Mouse (Mus musculus) urinary bladder, postnatal 14 days (tissue): ENCODE results near the gene Tmem216.

Source experiments
- DNase-seq: peaks from one replicate; pipeline ENCODE4 v3.0.0; 2021; ENCODE audit warnings: low spot score

Gene Tmem216

DNA sequence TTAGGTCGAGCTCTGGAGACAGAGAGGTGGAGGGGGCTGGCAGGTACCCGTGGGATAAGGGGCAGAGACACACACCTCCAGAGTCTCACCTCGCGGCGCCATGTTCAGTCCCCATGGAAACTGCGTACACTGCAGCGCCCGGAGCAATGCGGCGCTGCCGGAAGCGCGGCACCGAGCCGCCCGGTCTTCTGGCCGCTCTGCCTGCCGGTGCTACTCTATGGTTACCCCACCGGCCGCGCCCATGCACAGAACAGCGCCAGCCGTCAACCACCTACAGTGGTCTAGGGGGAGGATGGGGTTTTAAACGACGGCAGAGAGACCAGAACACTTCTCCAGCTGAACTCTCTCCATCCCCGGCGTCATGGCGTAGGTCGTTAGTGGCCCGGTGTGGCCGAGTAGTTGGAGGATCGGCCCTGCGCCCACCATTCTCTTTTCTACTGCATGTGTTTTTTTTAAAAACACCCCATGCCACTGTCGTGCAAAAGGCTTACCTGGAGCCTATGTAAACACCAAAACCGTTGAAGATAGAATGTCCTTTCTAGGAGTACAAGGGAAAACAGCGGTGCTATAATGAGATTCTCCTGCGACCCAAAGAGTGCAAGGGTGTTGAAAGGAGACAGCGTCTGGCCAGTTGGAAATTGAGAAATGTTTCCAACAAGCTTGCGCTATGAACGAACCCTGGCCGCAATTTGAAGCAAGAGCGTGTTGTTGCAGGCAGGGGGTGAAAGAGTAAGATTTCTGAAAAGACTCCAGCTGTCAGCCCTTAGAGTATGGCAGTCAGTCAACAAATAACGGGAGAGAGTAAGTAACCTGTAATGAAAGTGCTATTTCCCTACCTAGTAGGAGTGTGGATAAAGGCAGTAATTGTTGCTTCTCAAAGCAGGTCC lies at the start of gene Tmem216:
Gene Tmem216, minus strand, starts transcription at position 615 of the 887 bp plus-strand sequence.
- peak; percentile 85 for DNase-seq

DNA sequence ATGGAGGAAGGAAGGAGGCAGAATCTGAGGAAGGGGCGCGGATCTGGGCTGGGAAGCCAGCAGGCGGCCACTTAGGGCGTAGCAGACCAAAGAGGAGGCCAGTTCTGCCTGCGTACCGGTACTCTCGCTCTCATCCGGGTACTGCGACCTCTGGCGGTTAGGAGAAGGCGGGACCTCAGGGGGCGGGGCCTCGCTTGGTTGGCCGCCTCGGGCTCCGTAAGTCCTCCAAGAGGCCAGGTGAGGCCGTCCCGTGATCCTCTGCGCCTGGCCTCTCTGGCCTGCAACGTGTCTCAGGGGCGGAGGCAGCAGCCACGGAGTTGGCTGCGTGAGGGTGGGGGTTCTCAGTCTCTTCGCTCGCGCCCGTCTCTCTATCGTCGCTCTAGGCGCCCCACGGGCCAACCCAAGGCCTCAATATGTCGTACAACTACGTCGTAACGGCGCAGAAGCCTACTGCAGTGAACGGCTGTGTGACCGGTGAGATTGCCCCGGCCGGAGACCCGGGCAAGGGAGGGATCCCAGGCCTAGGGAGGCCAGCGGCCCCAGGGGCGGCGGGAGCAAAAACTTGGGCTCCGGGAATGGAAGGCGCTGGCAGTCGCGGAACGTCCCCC lies 49.4 kb upstream of the Tmem216 start, which contains the start of the genes Ddb1 and Tkfc:
Gene Ddb1, plus strand, starts transcription at position 35 of the 608 bp plus-strand sequence.
Gene Tkfc, minus strand, starts transcription at position 362 of the 608 bp plus-strand sequence.
- peak; percentile 99 for DNase-seq

DNA sequence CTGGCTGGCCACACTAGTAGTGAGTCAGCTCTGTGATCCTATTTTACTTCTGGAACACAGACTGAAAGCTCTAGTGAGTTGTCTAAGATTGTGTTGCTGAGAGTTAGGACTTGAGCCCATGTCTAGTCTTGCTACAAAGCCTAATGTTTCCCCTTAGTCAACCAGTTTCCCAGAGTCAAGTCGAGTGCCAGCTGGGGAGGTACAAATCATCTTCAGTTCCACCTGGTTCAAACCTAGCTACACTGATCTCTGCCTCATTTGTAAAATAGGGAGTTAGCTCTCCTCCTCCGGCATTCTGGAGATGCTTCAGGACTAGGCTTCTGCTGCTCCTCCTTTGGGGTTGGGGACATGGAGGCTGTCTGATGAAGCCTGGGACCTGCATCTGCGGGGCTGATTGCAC lies 48.5 kb upstream of the Tmem216 start:
- DNase-seq, result no peak

DNA sequence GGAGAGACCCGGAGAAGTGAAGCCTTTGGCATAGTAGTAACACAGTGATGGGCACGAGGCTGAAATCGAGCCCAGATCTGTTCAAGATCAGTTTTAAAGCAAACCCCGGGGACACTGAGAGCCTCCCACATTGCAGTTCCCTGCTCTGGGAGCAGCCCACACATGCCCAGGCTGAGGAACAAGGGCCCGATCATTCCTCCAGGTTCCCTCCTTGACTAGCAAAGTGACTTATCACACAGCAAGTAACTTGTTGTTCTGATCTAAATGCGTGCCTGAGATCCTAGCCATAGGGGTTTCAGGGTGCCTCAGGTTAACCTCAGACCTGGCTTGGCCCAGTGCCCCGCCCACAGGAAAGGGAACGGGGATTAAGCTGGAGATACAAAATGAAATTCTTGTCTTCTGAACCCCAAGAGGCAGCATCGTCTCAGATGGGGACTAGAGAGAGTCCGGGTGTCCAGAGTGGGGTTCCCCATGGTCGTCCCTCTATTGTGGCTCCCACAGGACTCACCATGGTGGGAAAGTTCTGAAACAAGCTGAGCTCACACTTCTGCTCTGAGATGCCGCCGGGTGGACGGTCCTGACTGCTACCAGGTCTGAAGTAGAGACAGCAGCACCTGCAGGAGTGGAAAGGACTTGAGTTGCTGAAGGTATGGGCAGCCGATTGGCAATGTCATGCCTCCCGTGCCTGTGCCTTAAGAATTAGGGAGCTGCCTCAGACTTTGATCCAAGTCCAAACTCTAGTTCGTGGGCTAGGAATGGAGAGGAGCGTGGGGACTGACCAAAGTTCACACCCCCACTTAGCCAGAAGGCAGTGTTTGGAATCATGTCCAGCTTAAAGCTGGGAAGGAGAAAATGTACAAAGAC lies 47.9 kb upstream of the Tmem216 start:
- DNase-seq, result no peak

DNA sequence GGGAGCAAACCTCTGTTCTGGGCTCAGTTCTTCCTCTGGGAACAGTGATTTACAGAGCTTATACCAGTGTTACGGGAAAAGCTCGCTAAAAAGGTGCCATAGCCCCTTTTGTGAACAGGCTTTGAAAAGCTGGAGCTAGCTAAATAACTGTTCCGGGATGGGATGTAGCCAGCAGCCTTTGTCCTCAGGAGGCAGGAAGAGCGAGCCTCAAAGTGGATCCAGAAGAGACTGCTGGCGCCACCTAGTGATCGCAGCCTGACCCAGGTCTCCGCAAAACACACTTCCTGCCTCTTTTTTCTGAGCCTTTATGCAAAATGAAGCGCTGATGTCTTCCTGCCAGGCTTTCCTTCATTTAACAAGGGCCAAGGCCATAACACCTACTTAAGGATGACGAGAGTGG lies 46.7 kb upstream of the Tmem216 start:
- DNase-seq, result peak; percentile 91

DNA sequence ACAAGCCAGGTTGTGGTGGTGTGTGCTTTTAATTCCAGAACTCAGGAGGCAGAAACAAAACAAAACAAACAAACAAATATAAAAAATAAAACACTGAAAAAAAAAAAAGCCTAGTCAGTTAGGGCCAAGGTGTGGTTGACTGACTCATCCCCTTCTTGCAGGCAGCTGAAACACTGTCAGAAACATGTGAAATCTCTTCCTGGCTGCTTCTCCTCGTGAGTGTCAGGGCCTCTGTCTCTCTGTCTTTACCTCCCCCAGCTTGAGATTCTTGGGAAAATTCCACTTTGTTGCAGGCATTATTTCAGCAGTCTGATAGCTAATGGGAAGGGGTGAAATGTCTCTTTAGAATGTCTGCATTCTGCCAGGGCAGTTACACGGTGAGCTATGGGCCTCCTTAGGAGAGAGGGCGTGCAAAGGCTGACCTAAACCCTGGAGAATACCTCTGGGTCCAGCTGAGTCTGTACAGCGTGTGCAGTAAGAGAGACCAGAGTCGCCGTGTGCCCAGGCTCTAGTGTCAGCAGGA lies 46.3 kb upstream of the Tmem216 start:
- peak; percentile 11 for DNase-seq

DNA sequence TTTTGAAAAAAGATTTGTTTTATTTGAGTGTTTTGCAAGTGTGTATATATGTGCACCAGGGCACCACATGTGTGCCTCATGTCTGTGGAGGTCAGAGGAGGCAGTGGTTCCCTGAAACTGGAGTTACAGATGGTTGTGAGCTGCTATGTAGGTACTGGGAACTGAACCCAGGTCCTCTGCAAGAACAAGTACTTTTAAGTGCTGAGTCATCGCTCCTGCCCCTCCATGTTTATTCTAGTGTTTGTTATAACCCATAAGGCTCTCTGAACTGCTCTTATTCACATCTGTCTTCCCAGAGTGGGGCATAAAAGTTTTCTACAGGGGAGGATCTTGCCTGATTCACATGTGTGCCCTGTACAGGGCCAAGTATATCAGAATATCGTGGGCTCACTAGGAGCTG lies 43.6 kb upstream of the Tmem216 start:
- DNase-seq, result no peak

DNA sequence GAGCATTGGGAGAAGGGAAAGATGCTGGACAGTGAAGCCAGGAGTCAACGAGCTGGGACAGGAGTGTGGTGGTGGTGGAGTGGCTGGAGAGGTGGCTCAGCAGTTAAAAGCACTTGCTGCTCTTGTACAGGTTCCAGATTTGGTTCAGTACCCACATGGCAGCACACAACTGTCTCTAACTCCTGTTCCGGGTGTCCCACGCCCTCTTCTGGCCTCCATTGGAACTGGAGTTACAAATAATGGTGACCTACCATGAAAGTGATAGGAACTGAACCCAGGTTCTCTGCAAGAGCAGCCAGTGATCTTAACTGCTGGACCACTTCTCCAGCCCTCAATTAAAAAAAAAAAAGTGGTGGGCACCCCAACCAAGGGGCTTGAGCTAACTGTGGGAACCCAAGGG lies 42.1 kb upstream of the Tmem216 start:
- DNase-seq, result no peak

DNA sequence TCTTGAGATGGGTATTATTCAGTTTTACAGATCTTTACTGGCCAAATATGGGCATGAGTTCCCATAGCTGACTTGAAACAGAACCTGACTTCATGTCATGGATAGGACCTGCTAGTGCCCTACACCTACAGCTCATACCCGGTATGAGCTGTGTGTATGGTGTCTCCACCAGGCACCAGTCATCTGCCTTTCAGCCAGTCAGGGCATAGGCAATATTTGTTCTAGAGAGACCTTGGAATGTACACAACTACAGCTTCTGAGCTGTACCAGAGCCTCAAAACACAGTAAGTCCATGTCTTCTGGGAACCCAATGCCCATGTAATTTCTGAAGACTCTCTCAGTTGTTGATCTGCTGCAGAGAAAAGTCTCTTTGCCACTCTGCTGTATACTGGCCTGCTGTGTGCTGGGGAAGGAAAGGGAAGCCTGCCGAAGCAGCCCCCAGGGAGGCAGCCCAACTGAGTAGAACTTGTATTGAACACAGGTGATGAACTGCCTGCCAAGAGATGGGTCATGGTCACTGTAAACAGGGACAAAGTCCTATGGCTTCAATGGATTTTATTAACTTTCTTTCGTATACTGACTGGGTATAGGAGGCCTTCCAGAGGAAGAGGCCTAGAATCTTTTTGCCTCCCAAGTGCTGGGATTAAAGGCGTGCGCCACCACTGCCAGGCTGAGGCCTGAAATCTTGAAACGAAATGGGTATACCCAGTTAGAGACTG lies 35.8 kb upstream of the Tmem216 start:
- DNase-seq, result no peak

DNA sequence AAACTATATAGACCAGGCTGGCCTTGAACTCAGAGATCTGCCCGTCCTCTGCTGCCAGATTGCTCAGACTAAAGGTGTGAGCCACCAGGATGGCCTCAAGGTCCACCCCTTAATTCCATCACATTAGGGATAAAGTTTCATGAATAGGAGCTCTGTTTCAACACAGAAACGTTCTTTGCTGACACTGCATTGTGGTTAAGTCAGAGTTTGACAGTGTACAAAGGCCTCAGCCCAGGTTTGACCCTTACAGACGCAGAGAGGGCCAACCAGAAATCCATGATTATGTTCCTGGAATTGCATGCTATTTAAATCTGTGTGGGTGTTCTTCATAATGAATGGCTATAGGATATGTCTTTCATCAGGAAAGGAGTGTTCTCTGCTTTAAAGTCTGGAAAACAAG lies 34.3 kb upstream of the Tmem216 start:
- no peak for DNase-seq

DNA sequence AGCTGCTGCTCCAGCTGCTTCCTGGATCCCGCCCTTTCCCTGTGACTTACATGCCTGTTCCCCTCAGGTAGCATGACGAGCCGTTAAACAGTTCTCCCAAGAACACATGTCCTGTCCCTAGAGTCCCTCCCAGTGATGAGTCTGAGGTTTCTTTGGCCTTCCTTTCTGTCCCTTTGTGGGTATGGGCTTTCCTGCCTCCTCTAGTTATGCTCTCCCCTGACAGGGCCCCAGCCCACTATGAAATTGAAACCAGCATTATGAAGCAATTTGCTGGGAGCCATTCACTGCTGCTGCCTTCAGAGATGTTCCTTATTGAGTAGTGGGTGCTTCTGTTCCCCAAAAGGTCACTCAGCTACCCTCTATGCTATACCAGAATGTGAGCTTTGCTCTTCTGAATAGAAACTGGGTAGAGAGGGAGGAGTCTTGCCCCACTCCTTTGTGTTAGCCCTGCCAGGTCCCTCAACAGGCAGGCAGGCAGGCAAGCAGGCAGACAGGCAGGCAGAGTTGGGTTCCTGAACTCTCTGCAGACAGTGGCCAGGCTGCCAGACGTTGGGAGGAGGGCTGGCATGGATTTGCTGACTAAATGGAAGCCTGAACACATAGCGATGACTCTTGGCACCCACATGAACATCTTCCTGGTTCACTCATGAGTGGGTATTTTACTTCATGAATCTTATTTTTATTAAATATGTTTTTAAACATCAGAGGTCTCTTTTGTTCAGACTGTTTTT lies 33.3 kb upstream of the Tmem216 start:
- no peak for DNase-seq

DNA sequence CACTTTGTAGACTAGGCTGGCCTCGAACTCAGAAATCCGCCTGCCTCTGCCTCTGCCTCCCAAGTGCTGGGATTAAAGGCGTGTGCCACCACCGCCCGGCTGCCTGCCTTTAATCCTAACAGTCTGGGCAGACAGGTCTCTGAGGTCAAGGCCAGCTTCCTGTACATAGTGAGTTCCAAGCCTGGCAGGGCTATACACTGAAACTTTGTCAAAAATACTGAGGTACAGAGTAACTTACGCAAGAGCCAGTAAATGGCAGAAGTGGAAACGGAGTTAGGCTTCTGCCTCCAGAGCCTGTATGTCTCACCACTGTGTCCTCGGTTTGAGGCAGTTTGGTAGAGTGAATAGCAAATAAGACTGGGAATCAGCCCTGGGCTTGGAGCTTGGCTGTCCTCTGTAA lies 31.2 kb upstream of the Tmem216 start:
- DNase-seq, result no peak

DNA sequence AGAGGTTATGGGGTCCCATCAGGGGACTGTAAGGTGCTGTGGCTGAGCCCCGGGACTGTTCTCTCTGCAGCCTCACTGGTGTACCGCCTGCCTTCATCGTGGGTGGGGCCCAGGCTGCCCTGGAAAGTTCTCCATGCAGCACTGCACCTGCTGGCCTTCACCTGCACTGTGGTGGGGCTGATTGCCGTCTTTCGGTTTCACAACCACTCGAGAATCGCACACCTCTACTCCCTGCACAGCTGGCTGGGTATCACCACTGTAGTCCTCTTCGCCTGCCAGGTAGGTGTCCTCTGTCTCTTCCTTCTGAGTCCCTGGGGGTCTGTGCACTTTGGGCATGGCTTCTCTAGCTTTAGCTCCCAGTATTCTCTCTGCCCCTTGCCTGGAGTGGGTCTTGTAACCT lies 29.1 kb upstream of the Tmem216 start:
- no peak for DNase-seq

DNA sequence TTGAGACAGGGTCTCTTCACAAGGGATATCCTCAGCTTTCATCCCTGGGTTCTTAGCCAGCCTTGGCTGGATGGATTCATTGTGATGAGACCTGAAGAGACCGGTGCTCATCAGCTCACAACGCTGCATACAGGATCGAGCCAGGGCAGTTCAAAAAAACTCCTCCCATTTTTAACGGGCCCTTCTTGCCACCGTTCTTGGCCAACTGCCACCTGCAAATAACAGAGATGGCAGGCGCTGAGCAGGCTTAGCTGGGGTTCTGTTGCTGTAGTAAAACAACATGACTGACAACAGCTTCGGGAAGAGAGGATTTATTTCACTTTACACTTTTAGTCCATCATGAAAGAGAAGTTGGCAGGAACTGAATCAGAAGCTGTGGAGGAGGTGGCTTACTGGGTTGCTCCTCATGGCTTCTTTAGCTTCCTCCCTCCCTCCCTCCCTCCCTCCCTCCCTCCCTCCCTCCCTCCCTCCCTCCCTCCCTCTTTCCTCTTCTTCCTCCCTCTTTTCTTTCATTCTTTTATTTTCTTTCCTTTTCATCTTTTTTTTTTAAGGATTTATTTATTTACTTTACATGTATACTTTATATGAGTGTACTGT lies 27.6 kb upstream of the Tmem216 start:
- no peak for DNase-seq

DNA sequence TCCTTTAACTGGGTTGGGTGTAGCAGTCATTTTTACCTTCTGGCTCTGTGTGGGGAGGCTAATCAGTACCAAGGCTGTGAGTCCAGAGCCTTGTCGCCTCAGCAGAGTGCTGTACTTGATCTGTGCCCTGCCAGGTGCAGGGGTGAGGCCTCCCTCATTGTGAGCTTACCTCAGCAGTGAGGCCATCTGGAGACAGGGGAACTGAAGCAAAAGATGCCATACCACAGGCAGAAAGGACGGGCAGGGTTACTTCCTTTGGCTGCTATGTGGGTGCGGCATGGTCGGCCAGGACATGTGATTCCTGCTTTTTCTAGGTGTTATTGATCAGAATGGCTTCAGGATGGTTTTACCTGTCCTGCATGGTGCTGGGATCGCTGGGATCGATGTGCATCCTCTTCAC lies 25.9 kb upstream of the Tmem216 start:
- DNase-seq, result no peak

DNA sequence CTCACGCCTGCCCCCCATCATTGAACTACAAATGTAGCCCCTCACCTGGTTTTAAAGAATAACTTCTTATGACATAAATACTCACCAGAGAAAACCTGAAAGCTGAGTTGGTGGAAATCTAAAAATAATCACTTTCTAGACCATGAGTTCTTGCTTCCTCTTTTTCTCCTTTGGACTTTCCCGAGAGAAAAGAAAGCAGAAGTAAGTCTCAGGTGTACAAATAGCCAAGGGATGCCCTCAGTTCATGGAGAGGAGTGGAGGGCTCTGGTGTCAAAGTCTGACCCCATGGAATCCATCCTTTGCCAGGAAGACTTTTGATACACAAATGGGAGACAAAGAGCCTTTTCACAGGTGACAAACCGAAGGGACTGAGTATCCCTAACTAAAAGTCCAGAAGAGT lies 24.7 kb upstream of the Tmem216 start:
- no peak for DNase-seq

DNA sequence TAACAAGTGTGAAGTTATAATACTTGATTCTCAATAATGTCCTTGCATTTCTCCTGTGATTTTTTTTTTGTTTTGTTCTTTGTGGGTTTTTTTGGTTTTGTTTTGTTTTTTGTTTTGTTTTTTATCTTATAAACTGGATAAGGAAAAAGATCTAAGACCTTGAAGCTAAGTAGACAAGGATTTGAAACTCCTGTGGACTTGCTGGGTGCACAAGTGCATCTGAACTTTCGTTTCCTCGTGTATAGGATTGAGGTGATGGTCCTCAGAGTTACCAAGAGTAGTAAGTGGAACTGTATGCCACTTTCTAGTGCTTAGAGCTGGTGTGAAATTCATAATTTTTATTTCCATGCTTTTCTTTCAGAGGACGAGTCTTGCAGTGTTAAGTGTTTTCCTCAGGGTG lies 24.1 kb upstream of the Tmem216 start:
- DNase-seq, result no peak

DNA sequence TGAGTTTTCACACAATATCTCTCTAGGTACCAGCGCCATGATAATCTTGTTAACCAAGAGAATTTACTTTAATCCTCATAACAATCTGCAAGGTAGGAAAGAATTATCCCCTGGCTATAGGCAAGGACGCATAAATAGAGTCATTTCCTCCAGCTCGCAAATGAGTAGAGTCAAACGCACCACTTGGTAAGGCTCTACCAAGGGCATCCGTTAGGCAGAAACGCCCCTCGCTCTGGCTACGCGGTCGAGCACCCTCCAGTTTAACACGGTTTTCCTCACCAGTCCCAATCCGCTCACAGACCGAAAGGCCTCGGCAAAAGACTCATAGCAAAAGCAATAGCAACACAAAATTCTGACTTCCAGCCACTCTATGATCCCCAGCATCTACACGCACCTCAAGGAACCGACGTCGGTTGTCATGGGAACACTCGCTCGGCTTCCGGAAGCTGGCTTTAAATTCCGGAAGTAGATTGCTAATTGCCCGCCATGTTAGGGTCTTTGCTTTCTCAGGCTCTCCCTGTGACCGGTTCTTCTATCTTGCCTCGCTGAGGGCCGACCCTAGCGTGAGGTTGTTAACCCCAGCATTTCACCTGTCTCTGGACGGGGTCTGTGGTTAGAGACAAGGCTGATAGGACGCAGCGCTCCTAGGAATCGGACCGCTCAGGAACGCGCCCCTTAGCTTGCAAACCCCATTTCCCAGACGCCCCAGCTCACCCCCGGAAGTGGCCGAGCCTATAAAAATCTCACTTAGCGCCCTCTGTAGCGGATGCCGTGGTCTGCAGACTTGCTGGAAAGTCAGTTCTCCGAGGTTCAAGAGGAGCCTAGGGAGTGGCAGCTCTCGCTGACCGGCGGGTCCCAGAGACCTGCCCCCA lies 20.9 kb upstream of the Tmem216 start, which contains the start of the genes Cyb561a3 and Tmem138:
Gene Cyb561a3, plus strand, starts transcription at position 483 of the 872 bp plus-strand sequence.
Gene Tmem138, minus strand, starts transcription at position 673 of the 872 bp plus-strand sequence.
- DNase-seq, result peak; percentile 92

DNA sequence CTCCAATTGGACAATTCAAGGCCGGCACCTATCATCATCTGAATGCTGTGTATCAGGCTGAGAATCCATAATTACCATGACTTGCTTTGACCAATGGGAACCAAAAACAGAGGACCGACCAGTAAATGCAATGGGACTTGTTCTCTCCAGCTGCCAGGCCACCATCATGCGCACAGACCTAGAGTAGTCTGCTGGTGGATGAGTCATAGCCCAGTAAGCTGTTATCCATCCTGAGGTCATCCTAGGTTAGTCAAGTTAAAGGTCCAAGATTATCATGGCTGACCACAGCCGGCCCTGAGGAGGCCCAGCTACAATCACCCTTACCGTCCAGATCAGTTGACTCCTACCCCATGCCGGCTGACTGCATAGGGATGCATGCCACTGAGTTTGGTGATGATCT lies 13.6 kb upstream of the Tmem216 start:
- DNase-seq, result no peak
